28 mouse cellular contexts compared by ENCODE assay signal in the genomic region with DNA sequence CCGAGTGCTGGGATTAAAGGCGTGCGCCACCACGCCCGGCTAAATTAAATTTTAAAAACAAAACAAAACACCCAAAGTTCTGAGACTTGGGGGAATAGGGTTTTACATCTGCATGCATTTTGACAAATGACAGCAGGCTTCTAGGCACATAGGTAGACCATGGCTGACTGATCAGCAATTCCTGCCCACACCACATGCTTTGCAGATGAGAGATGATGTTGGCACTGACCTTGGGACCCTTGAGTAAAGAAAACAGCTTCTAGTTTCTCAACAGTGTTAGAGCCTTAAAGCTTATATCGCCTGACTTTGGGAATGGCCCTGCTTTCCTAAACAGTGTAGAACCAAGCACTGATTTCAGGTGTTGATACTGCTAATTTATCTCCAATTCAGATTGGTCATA.
"Had no signal": no experiment of that assay in that cellular context is flagged by ENCODE, and none has a peak within 500 bp of the region (broad histone marks: within the 10 kb centered on the region; RNA-seq: fewer than 3 reads in every experiment).

No protein-coding gene starts in this region.

- ATAC-seq: forebrain, embryonic 13.5 days; forebrain, embryonic 14.5 days; forebrain, embryonic 15.5 days; forebrain, embryonic 16.5 days; forebrain, postnatal 0 days had no signal

- H3K4me2 ChIP-seq: embryonic facial prominence, embryonic 12.5 days; embryonic facial prominence, embryonic 13.5 days; embryonic facial prominence, embryonic 15.5 days; forebrain, embryonic 12.5 days; forebrain, embryonic 13.5 days; forebrain, embryonic 15.5 days had no signal

- H3K27ac ChIP-seq: embryonic facial prominence, embryonic 10.5 days; embryonic facial prominence, embryonic 12.5 days; embryonic facial prominence, embryonic 13.5 days; embryonic facial prominence, embryonic 15.5 days; forebrain, embryonic 10.5 days; forebrain, embryonic 12.5 days; forebrain, embryonic 13.5 days; forebrain, embryonic 15.5 days; gastrocnemius, adult 2 months had no signal

- H3K36me3 ChIP-seq: embryonic facial prominence, embryonic 12.5 days; embryonic facial prominence, embryonic 15.5 days; forebrain, embryonic 10.5 days; forebrain, embryonic 12.5 days; forebrain, embryonic 15.5 days had no signal

- DNase-seq: cerebellum, adult 2 months; cerebellum, adult 8-10 months; cerebellum, adult 9-10 months; cerebellum, adult 9-11 months; cerebellum, postnatal 10 days; cerebellum, postnatal 14 days; cerebellum, postnatal 25 days; cerebellum, postnatal 36 days; embryo, embryonic 11 days; forebrain, postnatal 0 days; gastrocnemius, adult 2 months; gastrocnemius, postnatal 10 days; gastrocnemius, postnatal 14 days; gastrocnemius, postnatal 25 days; gastrocnemius, postnatal 36 days; heart, adult 11 months; heart, adult 18-20 months had no signal

- H3K4me1 ChIP-seq: embryonic facial prominence, embryonic 15.5 days; forebrain, embryonic 10.5 days; forebrain, embryonic 12.5 days; forebrain, embryonic 13.5 days; forebrain, embryonic 15.5 days had no signal

- H3K9me3 ChIP-seq: embryonic facial prominence, embryonic 10.5 days; embryonic facial prominence, embryonic 12.5 days; embryonic facial prominence, embryonic 13.5 days; embryonic facial prominence, embryonic 15.5 days; forebrain, embryonic 10.5 days; forebrain, embryonic 12.5 days; forebrain, embryonic 13.5 days; forebrain, embryonic 15.5 days had no signal

- H3K9ac ChIP-seq: embryonic facial prominence, embryonic 12.5 days; embryonic facial prominence, embryonic 13.5 days; embryonic facial prominence, embryonic 15.5 days; forebrain, embryonic 12.5 days; forebrain, embryonic 13.5 days; forebrain, embryonic 15.5 days; forebrain, postnatal 0 days had no signal

- H3K27me3 ChIP-seq: embryonic facial prominence, embryonic 12.5 days; embryonic facial prominence, embryonic 13.5 days; embryonic facial prominence, embryonic 15.5 days; forebrain, embryonic 12.5 days; forebrain, embryonic 13.5 days; forebrain, embryonic 15.5 days had no signal

- H3K4me3 ChIP-seq: embryonic facial prominence, embryonic 10.5 days; embryonic facial prominence, embryonic 12.5 days; embryonic facial prominence, embryonic 13.5 days; embryonic facial prominence, embryonic 15.5 days; erythroblast, embryonic 14.5 days; forebrain, embryonic 10.5 days; forebrain, embryonic 12.5 days; forebrain, embryonic 13.5 days; forebrain, embryonic 15.5 days; gastrocnemius, adult 2 months had no signal
